Mouse (Mus musculus): ENCODE measurements around the gene Slc25a33. TPM values are rescaled to one million over a fixed set of nuclear protein-coding genes. Genes with fewer than 3 reads are reported as not detected.
"Not testable (repeated sequence)": the region's sequence is repeated elsewhere in the genome, so short reads cannot be mapped to it uniquely, and the experiment has no call there.

The Slc25a33 gene
- total RNA-seq, 2 experiments from 2014 or later: 18.6 to 19.4 TPM

DNA sequence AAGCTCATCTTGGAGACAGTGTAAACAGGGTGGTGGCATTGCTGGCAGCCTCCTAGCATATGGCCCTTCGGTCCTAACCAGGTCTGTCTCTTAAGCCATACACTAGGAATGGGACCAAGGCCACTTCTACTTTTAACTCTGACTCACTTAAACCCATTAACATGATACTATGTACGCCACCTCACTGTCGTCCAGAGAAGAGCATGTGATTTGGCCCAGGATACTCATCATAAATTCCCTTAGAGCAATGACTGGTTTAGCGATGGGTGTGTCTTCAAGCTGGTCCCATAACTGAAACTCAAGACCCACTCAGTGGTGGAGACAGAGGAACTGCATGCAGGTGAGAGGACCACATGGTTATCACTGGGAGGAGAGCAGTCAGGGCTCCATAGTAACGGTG lies 8.9 kb downstream of the Slc25a33 start:
- DNase-seq: no peak
- intact Hi-C loops (cut with DNase I): no loop called here

DNA sequence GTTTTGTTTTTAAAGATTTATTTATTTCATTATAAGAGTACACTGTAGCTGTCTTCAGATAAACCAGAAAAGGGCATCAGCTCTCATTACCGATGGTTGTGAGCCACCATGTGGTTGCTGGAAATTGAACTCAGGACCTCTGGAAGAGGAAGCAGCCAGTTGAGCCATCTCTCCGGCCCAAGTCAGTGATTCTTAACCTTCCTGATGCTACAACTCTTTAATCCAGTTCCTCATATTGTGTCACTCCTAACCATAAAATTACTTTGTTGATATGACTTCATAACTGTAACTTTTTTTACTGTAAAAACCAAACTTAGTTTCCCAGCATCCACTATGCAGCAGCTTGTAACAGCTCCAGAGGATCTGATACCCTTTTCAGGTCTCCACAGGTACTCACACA lies 10.7 kb downstream of the Slc25a33 start:
- DNase-seq: no peak
- intact Hi-C loops (cut with DNase I): no loop called here

DNA sequence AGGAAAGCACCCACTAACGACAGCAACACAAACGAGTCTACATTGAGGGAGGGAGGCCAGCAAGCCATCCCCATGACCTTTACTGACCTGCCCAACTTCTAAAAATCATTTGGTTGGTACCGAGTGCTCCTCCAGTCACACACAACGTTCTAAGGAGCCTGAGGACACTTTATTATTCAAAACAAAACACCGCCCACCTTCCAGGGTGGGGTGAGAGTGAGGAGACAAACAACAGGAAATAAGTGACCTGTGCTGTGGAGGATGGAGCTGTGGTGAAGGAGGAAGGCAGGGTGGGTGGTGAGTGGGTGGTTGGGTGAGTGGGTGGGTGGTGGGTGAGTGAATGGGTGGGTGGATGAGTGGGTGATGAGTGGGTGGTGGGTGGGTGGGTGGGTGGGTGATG lies 14.6 kb downstream of the Slc25a33 start:
- DNase-seq: no peak
- intact Hi-C loops (cut with DNase I): no loop called here

DNA sequence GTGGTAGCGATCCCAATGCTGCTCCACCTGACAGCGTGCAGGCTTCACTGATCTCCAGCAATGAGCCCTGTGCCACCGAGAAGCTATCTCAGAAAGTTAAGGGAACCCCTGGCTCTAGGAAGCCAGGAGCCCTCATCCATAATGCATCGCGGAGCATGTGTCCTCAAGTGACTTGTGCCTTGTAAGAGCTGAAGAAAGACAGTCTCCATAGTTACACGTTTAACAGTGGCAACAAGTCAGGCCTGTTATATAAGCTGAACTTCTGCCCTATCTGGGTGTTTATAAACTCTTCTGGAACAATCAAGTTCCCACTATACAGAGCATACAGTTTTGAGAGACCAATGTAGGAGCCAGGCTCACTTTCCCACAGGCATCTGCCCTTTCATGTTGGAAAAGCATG lies 15.7 kb downstream of the Slc25a33 start:
- intact Hi-C loops (cut with DNase I): no loop called here
- DNase-seq: no peak

DNA sequence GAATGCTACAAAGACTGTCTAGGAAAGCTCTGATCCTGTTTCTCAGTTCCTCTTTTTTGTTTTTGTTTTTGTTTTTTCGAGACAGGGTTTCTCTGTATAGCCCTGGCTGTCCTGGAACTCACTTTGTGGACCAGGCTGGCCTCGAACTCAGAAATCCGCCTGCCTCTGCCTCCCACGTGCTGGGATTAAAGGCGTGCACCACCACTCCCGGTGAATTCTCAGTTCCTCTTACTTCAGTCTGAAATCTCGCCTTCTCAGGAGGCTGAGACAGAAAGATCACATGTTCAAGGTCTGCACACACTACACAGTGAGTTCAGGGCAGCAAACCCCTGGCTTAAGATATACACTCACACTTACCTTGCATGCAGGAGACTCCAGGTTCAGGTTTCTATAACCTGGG lies 17.5 kb downstream of the Slc25a33 start:
- DNase-seq; intact Hi-C loops (cut with DNase I): not testable (repeated sequence)

DNA sequence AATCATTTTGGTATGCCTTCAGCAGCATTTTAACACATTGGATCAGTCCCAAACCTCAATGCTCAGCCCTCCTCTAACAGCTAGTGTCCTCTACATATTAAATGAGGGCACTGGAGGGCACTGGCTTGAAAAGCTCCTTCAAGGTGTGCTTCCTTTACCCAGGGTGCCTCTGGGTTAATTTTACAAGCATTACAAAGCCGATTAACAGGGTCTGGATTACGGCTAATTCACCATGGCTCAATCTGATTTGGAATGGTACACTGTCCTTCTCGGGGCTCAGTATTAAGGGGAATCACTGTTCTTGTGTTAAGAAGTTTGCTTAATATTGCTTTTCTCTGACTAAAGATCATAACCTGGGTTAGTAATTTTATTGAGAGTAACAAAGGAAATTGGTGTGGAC lies 21.2 kb downstream of the Slc25a33 start:
- intact Hi-C loops (cut with DNase I): no loop called here
- DNase-seq: no peak

DNA sequence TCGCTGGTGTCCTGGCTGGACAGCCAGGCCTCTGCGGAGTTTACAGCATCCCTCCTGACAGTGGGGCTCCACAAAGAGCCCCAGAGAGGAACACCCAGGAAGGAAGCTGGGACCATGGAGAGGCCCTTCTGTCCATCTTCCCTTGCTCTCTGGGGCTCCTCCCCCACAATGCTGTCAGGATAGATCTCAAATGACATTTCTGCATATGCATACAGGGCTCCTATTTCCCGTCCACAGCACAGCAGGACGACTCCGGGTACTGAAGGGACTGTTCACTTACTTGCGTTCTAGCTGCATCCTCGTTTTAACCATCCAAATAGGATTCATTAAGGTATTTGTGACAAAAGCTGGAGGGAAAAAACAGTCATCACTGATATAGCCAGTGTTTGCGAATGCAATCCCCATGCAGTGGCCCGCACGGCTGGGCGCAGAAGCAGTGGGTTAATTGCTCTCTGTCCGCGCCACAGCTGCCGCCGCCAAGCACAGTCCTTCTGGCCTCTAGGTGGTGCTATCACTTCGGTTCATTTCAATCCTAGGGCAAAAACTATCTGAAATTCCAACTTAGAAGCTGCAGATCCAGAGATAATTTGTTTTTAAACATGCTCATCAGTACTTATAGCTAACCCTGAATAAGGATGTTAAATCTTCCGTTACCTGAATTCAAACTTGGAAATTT lies 21.8 kb downstream of the Slc25a33 start:
- peak; percentile 68 for DNase-seq
- intact Hi-C loops (cut with DNase I): no loop called here

DNA sequence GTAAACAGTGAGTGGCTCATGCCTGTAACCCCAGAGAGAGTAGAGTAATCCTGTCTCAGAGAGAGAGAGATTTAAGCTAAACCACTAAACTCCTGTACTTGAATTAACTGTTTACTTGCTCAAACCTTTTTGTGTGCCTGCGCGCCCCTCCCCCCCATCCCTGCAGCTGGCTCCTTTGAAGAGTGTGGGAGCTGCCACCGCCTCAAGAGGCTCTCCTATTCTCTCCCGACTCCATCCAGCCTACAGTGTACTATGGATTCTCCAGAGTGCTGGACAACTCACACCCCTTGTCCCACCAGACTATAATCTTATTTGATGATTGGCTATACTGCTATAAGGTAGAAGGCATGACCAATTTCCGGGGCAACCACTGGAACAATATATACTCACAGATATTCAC lies 23.4 kb downstream of the Slc25a33 start:
- no peak for DNase-seq
- intact Hi-C loops (cut with DNase I): no loop called here

DNA sequence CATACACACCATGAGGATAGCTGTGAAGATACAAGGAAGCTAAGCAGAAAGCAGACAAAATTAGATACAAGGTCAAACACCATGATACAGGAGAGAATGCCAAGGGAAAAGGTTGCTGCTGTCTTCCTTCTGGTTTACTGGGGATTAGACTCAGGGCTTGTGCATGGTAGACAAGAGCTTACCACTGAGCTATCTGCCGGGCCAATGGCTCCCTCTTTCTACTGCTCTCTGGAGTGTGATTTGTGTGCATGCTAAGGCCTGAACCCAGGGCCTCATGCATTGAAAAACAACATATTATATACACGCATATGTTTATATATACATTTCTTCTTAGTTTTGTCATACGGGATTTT lies 24.4 kb downstream of the Slc25a33 start:
- intact Hi-C loops (cut with DNase I); DNase-seq: not testable (repeated sequence)

DNA sequence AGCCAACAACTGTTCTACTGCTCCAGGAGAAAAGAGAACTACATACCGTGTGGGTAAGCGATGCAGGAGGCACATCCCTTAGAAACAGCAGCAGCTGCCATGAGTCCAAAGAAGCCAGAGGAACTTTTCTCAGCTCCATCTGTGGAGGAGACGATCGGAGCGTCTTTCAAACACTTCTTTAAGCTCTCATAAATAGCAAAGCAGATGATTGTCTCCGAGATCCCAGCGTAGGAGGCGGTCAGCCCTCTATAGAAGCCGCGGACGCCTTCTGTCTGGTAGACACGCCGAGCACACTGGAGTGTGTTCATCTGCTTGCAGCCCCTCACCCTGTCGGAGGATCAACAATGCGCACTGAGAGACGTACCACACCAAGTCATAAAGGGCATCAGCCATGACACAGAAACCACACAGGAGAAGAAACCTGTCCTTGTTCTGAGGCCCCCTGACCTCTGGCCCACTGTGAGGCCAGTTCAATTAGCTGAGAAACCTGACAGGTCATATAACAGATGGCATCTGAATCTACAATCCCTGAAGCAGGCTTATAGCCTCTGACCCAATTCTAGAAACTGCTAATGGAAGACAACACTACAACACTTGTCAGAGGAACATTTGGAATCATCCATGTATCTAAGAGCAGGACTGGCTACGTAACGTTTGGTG lies 24.9 kb downstream of the Slc25a33 start:
- intact Hi-C loops (cut with DNase I): no loop called here
- DNase-seq: no peak

DNA sequence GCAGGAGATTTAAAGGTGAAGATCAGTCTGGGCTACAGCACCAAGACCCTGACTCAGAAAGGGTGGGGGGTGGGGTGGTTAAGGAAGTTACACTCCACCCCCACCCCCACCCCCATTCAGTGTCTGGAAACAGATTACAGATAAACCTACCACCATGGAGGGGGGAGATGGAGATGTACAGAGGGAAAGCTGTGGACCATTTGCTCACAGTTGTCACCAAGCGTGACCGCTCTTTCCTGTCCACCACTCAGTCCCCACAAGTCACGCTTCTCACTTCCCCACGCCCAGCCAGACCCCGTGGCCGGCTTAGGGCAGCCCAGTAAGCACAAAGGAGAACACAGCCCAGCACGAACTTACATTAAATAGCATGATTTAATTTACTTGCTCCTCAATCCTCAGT lies 30.0 kb downstream of the Slc25a33 start:
- intact Hi-C loops (cut with DNase I): no loop called here
- DNase-seq: no peak

DNA sequence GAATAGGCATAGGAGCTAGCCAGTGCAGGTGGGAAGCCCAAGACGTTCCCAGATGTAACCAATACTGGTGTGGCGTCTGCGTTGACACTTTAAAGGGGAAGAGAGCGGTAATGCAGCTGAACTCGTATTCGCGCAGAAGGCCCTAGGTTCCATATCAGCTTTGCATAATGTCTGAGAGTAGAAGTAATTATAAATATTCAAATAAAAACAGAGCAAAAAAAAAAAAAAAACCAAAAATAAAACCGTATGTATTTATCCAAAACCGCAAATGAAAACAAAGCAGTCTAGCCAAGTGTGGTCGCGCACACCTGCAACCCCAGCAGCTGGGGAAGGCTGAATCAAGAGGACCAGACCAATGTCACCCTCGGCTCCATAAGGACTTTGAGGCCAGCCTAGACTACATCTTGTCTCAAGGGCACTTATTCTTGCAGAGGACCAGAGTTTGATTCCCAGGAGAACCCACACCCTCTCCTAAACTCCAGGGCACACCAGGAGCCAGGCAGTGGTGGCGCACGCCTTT lies 32.0 kb downstream of the Slc25a33 start:
- DNase-seq: no peak
- intact Hi-C loops (cut with DNase I): no loop called here

DNA sequence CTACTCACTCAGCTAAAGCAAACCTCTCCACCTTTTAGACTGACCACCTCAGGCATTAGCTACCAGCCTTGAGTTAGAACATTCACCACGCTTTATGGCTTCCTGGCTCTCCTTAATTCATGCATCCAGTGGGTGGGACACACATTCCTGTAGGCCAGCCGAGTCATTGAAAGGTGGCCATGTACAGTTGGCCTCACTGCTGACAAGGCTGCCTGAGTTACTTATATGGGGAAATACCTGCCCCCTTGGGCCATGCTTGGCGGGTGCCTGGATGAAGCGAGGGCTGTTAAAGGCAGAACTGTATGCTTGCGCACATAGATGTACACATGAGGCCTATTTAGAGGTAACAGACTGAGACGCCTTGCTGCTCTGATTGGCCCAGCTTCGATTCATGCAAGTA lies 33.8 kb downstream of the Slc25a33 start:
- DNase-seq: no peak
- intact Hi-C loops (cut with DNase I): no loop called here

DNA sequence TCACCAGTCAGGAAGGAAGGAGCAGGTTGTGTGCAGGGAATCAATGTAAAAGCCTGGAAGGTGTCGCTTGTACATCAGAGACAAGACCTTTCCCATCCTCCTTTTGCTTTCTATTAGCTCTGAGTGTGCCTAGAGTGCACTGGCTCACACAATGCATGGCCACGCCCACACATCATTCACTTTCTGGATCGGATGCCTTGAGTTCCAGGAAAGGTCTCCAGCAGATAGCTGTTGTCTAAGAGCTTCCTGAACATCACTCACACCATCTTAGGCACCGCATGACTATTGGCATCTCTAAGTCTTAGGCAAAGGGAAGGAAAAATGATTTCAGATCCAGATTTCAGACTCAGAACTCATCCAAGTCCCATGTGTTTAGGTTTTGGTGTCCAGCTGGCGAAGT lies 34.6 kb downstream of the Slc25a33 start:
- intact Hi-C loops (cut with DNase I): no loop called here
- DNase-seq: no peak

DNA sequence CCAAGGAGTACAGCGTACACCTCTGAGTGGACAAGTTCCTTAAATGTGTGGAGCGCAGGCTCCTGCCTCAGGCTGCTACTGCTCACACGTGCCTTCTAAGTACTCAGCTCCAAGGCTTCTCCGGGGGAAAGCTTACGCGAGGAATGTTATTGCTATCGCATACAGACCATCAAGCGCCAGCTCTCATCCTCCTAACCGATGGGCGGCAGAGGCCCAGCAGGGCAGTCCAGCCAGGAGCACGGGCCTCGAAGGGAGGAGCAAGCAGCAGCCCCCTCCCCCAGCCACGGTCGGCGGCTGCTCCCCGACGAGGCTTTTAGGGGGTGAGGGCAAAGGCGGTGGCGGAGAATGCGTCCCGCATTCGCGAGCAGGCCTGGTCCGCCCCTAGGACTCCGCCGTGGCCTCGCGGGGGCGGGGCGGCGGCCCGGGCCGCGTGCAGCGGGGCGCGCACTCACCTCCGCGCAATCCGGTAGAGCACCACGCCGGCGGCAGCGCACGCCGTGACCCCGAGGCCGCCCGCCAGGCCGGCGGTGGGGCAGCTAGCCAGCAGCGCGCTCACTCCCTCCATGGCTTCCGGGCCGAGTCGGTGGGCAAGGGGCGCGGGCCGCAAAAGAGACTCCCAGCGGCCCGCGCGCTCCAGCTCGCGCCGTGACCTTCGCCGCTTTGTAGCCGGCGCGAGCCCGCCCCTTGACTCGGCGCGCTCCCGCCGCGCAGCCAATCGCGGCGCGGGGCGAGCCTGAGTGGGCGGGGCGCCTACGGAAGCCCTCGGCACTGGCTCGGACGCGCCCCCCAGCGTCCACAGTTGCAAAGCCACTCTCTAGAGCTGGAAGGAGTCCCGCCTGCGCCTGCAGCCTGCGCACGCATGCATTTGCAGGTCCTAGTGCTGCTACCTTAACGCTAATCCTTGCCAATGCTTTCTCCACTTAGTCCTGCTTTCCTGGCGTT lies 36.4 kb downstream of the Slc25a33 start, which contains the start of gene Tmem201:
TSS of gene Tmem201 (minus strand) at position 662 of the 942 bp plus-strand sequence.
- peak; percentile 97 for DNase-seq
- intact Hi-C loops (cut with DNase I): no loop called here

DNA sequence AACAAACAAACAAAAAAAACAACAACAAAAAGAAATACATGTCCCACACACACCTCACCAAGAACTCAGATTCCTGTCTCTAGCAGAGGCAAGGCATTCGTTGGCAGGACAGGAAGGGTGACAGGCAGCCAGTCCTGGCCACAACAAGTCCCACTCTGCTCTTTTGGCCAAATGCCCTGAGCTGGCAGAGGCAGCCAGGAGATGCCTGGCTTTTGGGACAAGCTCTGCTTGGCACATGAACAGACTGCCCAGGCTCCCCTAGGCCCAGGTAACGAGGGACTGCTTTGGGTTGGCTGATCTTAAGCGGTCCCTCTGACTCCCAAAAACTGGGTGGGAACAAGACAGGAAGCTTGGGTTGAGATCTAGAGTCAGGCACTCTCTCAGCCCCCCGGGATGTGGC lies 37.5 kb downstream of the Slc25a33 start:
- intact Hi-C loops (cut with DNase I): no loop called here
- DNase-seq: peak; percentile 93

DNA sequence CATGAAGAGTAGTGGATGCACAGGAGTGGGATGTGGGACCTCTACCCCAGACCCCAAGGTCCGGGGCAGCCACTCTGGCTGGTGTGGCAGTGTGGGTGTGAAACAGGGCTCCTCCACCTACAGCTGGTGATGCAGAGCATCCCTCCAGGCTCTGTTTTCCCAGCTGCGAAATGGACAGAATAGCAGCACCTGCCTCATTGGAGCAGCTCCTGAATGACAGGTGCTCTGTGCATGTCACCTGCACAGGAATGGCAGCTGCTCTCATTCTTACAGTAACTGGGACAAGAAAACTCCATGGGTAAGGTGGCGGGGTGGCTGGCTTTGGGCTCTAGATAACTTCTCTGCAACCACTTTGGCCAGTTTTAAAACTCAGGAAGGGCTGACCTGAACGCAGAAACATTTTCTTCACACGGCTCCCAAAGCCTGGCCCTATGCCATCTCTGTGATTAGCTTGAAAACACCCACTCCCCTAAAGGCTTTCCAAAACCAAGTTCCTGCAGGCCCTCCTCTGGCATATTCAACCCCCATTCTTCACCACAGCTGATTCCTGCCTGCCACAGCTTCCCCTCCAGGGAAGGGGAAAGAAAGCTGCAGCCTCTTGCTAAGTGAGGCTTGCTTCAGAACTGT lies 38.3 kb downstream of the Slc25a33 start:
- DNase-seq: no peak
- intact Hi-C loops (cut with DNase I): no loop called here

DNA sequence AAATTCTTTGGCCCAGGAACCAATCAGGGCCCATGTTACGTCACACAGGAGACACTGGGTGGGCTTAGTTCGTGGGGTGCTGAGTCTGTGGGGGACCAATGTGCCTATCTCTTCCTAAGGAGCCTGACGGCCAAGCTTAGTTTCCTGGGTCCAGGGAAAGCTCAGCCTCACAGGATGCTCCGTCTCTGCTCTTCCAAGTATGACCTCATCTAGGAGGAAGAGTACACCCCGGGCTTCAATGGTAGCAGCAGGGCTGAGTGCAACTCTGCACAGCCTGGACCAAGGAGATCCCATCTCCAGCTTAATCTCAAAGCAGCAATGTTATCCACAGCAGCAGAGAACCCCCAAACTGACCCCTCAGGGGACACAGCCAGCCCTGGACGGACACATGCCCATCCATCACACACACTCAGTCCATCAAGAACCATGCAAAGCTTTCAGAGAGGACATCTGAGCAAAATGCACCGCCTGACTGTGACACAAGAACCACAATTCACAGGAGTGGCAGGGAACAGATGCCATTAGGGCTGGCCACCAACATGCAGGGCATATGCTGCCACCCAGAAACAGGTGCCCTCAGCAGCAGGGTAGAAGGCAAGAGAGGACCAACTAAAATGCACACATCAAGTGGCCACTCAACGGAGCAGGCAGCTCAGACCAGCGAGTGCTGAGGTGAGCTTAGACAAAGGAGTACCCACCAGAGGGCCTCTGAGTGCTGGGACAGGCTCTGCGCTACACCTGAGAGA lies 39.2 kb downstream of the Slc25a33 start:
- DNase-seq: no peak
- intact Hi-C loops (cut with DNase I): no loop called here

DNA sequence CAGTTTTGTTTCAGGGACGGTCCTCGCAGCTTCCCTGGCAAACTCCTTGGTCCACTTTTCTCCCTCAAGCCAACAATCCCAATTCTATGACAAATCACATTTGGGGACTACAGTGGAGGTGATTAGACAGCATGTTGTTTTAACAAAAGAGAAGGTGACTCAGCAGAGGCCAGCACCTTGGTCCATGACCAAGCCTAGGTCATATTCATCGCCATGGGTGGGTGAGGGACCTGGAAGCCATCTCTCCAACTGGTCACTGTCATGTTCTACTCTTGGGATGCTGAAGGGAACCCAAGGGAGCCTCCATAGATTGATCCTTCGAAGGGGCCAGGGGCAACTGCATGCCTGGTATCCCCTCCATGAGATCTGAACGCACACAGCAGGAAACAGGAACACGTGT lies 39.8 kb downstream of the Slc25a33 start:
- intact Hi-C loops (cut with DNase I): no loop called here
- no peak for DNase-seq

DNA sequence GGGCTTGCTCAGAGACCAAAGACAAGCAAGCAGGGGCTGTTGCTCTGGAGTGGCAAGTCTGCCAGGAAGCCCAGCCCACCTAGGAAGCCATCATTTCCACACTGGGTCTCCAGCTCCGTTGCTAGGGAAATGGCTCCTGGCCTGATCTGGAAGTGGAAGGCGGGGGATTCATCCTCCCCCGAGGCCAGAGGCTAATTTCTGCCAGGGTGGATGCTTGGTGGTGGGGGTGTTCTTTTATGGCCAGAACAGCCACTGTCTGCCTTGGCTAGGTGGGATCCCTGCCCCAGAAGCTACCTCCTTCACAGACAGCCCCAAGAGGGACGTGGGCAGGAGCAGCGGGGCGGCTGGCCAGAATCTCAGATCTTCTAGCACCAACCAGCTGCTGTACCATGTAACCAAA lies 40.3 kb downstream of the Slc25a33 start:
- intact Hi-C loops (cut with DNase I): no loop called here
- peak; percentile 61 for DNase-seq

Data from left cerebral cortex, postnatal 4 days (tissue).